Mouse (Mus musculus) heart, adult 2 months (tissue): ENCODE data around the gene Myh14.

ENCODE experiments used
- CTCF ChIP-seq: fragments of 200-600 bp; IDR thresholded peaks from 2 replicates; pipeline ENCODE4 v1.8.1; 2022; ENCODE audit warnings: antibody characterized with exemption, mild to moderate bottlenecking, moderate library complexity
- EP300 ChIP-seq: fragments of 200-500 bp; IDR thresholded peaks from 2 replicates; pipeline ENCODE4 v1.6.1; 2011; ENCODE audit warnings: low read depth, low read length, control low read depth; ENCODE audit not compliant: insufficient read depth
- POLR2A ChIP-seq: fragments of 200-500 bp; IDR thresholded peaks from 2 replicates; pipeline ENCODE4 v1.6.1; 2011; ENCODE audit warnings: mild to moderate bottlenecking, low read depth, low read length, control low read depth; ENCODE audit not compliant: insufficient read depth

DNA sequence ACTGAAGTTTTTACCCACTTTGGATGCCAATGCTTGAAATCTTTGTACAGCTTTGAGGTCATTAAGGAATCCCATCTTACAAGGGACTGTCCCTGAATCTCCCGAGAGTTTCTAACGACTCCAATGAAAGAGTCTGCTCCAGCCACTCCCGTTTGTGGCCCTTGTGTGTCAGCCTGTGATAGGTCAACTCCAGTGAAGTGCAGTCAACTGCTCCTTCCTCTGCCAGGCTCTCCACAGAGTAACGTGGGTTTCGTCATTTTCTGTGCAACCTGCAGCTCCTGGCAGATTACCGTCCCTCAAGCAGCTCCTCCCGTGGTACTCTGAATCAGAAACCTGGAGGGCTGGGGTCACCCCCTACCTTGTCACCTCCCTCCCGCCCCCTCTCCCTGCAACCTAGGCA, 107.4 kb downstream of the Myh14 start:
- TF ChIP-seq POLR2A: no peak
- TF ChIP-seq CTCF: no peak
- no peak for TF ChIP-seq EP300
